Mouse (Mus musculus) cerebral cortex, adult 2 months (tissue): ENCODE results near the gene Dmac2.

Experiments used
- WGBS: fragments of 180-500 bp; shearing (Covaris S2); methylation state at CpG from one replicate; pipeline ENCODE4 v1.1.7; 2018; 5-methylcytosine and 5-hydroxymethylcytosine counted together

The Dmac2 gene

DNA sequence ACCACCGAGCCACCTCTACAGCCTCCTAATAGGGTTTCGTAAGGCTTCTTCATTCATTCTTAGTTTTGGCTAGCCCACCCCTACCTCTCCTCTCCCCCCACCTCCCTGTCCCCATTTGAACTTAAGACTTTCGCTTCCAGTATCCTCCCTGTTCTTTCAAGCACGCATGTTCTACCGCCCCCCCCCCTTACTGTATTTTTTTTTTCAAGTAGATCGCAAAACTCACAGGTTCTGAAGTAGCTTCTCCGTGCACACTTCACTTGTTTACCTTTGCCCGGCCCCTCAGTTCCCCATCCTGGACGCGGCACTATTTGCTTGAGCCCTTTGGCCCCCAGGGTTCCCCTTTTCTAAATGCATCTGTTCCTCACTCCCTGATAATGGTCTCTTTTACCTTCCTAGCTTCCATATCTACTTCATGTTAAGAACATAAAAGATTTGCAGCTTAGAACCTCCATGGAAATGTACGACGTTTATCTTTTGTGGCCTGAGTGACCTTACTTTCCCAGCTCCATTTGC, 33.1 kb downstream of the Dmac2 start:
- WGBS, result 93% methylated on average over 12 of the region's 12 CpGs

DNA sequence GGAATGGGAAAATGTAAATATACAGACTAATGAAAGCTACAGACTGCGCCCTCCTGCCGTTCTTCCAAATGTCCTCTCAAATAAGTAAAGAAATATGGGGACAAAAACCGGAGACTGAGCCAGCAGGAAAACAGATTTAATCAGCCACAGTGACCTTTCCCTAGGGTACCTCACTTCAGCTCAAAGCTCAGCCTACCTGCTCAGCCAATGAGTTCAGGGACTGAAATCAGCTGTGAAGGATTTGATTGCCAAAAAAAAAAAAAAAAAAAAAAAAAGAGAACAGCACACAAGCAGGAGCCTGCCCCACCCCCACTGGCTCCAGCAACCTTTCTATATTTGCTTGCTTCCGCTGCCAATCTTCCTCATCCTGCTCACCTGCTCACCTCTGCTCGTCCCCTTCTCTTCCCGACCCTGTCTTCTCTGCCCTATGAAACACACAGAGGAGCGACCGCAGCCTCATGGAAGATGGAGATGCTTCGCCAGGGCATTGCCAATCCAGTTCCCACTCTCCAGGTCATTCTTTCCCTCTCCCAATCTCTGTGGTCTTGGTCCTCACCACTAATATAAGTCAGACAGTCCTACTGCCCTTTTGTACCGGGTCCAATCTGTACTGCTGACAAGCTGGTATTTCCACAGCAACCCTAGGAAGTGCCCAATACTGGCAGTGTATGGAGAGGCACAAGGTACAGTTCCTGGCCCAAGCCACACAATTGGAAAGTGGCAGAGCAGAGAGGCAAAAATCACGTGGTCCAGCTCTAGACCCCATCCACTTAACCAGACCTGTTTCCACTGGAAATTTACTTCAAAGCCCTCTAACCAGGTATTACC, 36.6 kb downstream of the Dmac2 start:
- 78% methylated on average over 11 of the region's 11 CpGs for WGBS

DNA sequence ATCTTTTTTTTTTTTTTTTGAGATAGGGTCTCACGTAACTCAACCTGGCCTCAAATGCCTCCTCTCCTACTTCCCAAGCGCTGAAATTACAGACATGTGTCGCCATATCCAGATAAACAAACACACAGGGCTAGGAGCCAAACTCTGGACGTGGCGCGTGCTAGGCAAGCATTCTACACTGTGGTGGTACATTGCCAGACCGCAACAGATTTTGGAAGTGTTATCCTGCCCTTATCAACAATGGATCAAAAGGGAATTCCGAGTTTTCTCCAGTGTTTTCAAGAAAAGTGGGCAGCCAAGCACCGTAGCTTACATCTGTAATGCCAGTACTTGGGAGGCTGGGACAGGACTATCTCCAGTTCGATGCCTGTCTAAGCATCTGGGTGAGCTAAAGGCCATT, 38.6 kb downstream of the Dmac2 start:
- WGBS, result 24% methylated on average over 10 of the region's 10 CpGs

DNA sequence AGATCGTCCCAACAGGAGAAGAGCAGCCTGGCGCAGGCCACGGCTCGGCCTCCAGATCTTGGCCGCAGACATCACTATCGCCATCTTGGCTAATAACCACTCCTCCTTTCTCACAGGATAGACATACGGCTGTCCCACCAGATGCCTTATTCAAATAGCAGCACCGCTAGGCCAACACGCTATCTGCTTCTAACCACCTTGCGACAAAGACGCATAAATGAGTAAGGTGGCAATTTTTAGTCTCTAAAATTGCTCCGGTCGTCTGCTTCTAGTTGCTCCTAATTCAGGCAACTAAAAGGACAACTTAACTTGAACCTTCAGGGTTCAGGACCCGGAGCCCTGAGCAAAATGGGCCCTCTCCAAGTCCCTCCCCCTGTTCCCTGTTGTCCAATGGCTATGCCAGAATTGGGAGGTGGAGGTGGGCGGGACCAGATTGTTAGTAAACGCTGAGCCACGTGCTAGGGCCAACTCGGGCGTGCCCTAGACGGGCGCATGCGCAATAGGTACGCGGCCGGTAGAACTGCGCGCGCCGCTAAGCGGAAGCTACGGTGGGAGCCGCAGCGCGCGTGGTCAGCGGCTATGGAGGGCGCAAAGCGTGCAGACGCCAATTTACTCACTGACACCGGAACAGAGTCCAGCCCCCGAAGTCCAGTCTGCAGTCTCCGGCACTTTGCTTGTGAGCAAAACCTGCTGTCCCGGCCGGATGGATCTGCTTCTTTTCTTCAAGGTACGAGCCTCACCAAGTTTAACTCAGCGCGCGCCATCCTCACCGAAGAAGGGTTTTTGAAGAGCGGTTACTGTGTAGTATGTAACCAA, 39.7 kb downstream of the Dmac2 start, which contains the start of the genes Bckdha and Exosc5:
Gene Bckdha (minus strand): TSS at position 325 of the 816 bp plus-strand sequence.
Gene Exosc5 (plus strand): TSS at position 508 of the 816 bp plus-strand sequence.
- under 1% methylated on average over 50 of the region's 50 CpGs for WGBS

DNA sequence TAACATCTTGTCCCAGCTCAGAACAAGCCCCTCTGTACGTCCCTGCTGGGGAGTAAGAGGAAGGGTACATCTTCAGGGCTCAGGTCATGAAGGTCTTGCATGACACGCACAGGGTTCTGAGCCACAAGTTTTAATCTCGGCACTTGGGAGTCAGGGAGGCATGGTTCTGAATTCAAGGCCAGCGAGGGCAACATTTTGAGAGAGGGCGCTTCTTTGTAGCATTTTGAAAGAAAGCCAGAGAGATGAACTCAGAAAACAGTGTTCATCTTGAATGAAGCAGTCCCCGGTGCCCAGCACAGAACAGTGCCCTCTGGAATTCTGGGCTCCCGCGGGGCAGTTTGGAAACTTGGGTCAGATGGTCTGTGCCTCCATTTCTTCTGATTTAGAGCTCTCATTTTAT, 47.2 kb downstream of the Dmac2 start:
- 95% methylated on average over 8 of the region's 8 CpGs for WGBS

DNA sequence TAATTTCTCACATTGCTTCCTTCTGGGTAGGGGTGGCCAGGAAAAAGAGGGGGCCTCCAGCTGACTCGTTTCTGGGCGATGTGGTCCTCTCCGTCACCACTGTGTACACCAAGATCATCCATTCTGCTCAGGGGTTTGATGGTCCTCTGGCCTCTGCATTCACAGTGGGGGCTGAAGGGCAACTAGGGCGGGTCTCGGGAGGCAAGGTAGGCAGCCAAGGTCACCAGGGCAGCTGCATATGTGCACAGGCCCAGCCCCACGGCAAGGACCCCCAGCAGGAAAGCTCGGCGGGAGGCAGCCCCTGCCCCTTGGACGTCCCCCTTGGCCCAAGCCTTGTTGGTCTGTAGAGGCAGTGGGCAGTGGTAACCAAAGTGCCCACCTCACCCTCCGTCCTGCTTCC, 49.9 kb downstream of the Dmac2 start:
- 92% methylated on average over 10 of the region's 10 CpGs for WGBS

DNA sequence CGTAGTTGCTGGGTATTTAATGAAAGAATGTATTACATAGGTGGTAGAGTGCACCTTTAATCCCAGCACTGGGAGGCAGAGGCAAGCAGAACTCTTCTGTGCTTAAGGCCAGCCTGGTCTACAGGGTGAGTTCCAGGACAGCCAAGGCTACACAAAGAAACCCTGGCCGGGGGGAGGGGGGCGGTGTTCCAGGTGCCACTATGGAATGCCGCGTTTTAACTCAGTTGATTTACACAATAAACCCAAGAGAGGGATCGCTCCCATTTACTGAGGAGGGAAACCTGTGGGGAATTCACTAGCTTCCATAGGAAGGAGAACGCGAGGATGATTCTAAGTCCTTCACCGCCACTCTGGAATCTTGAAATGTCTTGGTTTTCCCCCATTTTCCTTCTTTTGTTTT, 50.4 kb downstream of the Dmac2 start:
- WGBS, result 81% methylated on average over 9 of the region's 9 CpGs

DNA sequence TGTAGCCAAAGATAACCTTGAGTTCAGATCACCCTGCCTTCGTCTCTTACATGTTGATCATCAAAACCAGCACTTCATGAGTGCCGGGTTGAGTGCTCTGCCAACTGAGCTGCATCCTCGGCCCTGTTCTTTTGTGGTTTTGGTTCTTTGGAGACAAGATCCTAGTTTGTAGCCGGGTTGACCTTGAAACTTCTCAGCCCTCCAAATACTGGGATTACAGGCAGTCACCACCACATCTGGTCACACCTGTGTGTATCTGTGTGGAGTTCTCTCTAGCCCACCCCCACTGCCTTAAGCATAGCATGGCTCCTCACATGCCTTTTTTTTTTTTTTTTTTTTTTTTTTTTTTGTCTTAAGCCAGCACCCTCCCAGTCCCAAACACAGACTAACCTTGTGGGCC, 50.9 kb downstream of the Dmac2 start:
- WGBS, result 92% methylated on average over 4 of the region's 4 CpGs

DNA sequence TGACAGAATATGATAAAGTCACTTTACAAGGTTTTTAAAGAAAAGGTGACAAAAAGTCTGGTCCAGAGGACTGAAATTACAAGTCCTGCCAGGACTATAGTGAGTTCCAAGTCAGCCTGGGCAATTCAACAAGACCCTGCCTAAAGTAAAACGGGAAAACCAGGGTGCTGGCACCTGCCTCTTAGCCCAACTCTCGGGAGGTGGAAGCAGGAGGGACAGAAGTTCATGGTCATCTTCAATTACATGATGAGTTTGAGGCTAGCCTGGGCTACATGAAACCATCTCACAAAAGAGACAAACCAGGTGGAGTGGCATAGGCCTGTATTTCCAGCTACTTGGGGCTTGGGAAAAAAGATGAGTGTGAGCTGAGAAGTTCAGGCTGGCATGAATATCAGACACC, 52.5 kb downstream of the Dmac2 start:
- 74% methylated on average over 2 of the region's 2 CpGs for WGBS

DNA sequence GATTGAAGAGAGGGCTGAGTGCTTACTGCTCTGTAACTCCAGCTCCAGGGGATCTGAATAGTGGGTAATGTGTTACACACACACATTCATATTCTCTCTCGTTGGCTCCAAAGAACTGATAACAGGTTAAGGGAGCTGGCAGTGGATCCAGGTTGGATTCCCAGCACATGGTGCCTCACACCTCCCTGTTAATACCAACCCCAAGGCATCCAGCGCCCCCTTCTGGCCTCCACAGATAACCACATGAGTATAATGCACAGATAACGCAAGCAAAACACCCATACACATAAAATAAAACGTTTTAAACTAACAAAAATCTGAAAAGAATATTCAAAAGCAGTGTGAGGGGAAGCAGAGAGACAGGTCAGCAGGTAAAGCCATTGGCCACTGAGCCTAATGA, 53.2 kb downstream of the Dmac2 start:
- 57% methylated on average over 4 of the region's 4 CpGs for WGBS

DNA sequence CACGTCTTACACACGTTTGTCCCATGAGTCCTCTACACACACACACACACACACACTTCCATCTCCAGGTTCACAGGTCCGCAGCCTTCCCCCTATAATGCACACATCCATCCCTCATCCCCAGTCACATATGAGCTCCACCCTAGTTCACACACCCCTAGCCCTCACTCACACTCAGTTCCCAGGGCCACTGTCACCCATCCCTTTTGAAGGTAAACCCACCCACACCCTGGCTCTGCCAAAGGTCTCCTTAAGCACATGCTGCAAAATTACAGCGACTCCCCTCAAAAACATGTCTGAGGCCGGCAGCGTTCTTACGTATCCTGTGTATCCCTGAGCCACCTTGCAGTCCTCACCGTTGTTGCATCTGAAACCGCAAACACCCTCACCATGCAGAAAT, 55.1 kb downstream of the Dmac2 start:
- 20% methylated on average over 9 of the region's 9 CpGs for WGBS

DNA sequence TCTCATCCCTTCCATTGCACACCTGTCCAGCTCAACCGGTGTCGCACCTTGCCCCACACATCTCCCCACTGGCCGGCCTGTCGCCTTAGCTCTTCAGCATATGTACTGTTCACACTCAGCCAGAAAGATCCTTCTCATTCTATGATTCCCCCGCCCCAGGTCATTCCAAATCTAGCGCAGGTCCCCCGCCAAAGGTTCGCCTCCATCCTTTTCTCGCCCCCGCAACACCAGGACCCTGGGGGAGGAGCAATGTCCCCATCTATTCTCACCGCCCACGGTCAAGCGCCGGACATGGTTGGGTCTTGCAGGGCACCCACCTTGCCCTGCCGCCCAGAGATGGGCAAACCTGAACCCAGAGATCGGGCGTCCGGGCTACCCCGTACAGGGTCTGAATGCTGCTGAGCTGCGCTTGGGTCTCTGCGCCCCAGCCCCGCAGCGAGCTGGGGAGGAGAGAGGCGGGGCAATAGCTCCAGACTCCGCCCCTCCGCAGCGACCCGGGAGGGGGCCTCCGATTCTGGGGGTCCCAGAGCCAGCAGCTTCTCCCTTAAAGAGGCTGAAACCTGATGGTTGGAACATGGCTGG, 55.6 kb downstream of the Dmac2 start, which contains the start of gene Tmem91:
Gene Tmem91 (minus strand): TSS at position 448 of the 582 bp plus-strand sequence.
- 2% methylated on average over 29 of the region's 29 CpGs for WGBS
